Mouse (Mus musculus) ES-Bruce4 (cell line): ENCODE measurements around the gene Grsf1. TPM values are rescaled to one million over a fixed set of nuclear protein-coding genes. Genes with fewer than 3 reads are reported as not detected.

Experiments
- H3K27ac ChIP-seq: 2 replicates; pipeline ENCODE4 v1.5.1; 2012; ENCODE audit warnings: low read length, inconsistent platforms; ENCODE audit not compliant: insufficient read depth
- H3K27me3 ChIP-seq: 2 replicates; pipeline ENCODE4 v1.6.1; 2012; ENCODE audit warnings: mild to moderate bottlenecking, low read length, inconsistent platforms; ENCODE audit not compliant: control insufficient read depth, poor library complexity, insufficient read depth, severe bottlenecking
- H3K36me3 ChIP-seq: 2 replicates; pipeline ENCODE4 v1.6.1; 2012; ENCODE audit warnings: inconsistent platforms, mild to moderate bottlenecking, low read length, moderate library complexity; ENCODE audit not compliant: control insufficient read depth, poor library complexity, insufficient read depth, severe bottlenecking
- H3K4me1 ChIP-seq: one replicate; pipeline ENCODE4 v1.8.1; 2011; ENCODE audit warnings: low read length; ENCODE audit not compliant: control insufficient read depth, insufficient read depth
- H3K4me3 ChIP-seq: 2 replicates; pipeline ENCODE4 v1.5.1; 2011; ENCODE audit warnings: low read depth, mild to moderate bottlenecking, low read length
- H3K9ac ChIP-seq: 2 replicates; pipeline ENCODE4 v1.6.1; 2012; ENCODE audit warnings: low read depth, mild to moderate bottlenecking, inconsistent platforms; ENCODE audit not compliant: poor library complexity, severe bottlenecking
- H3K9me3 ChIP-seq: replicated peaks from 2 replicates; pipeline ENCODE4 v1.6.1; 2012; ENCODE audit warnings: mild to moderate bottlenecking, low read length, inconsistent platforms; ENCODE audit not compliant: control insufficient read depth, poor library complexity, insufficient read depth, severe bottlenecking
- CTCF ChIP-seq: IDR thresholded peaks from one replicate; pipeline ENCODE4 v1.8.1; 2011; ENCODE audit warnings: low read depth, low read length
- EP300 ChIP-seq: IDR thresholded peaks from 2 replicates; pipeline ENCODE4 v1.6.1; 2011; ENCODE audit warnings: low read depth, low read length; ENCODE audit not compliant: insufficient read depth
- POLR2A ChIP-seq: IDR thresholded peaks from one replicate; pipeline ENCODE4 v1.8.1; 2011; ENCODE audit warnings: low read length; ENCODE audit not compliant: insufficient read depth
- polyA plus RNA-seq: library from polyadenylated mRNA; stranded (reverse); fragments of >200 nt; gene quantifications from 2 replicates; pipeline ENCODE4 v1.2.4, GENCODE M21; 2011; ENCODE audit warnings: low read depth; ENCODE audit not compliant: missing spikeins, insufficient read depth, insufficient read length

Grsf1 gene
- polyA plus RNA-seq, 1 experiment: 139 TPM

- Histone ChIP-seq H3K9ac (peak within 1 kb of the TSS; percentile 90), H3K27me3 (no peaks in the 10 kb centered on the region), H3K4me3 (peak within 1 kb of the TSS; percentile 62), H3K27ac (no peak within 1 kb of the TSS), H3K36me3 (no peaks in the 10 kb centered on the region), H3K9me3 (no peaks in the 10 kb centered on the region), H3K4me1 (no peaks in the 10 kb centered on the region)
- TF ChIP-seq CTCF (no peak), EP300 (0 out of 2 replicates have a peak, but pooled peaks have one; percentile 70), POLR2A (peak; percentile 97)
These were observed 44.4 kb upstream of the Grsf1 start, which contains the start of gene Mob1b for GRCm38 (mm10) chr5:88720116-88721002. Gene Mob1b (plus strand): TSS chr5:88720855.

GRCm38 (mm10) chr5:88716983-88717382 lies 41.0 kb upstream of the Grsf1 start:
- no peaks in the 10 kb centered on the region for H3K9me3 ChIP-seq
- no peaks in the 10 kb centered on the region for H3K4me1 ChIP-seq
- TF ChIP-seq CTCF (no peak), POLR2A (no peak), EP300 (no peak)
- H3K27me3 ChIP-seq: no peaks in the 10 kb centered on the region
- no peak overlapping the region for H3K9ac ChIP-seq
- no peaks in the 10 kb centered on the region; the same call in 1 of the 2 replicates for H3K36me3 ChIP-seq
- H3K27ac ChIP-seq: no peak overlapping the region
- no peak overlapping the region for H3K4me3 ChIP-seq

GRCm38 (mm10) chr5:88712328-88712727 lies 36.4 kb upstream of the Grsf1 start:
- H3K36me3 ChIP-seq: no peaks in the 10 kb centered on the region; the same call in 1 of the 2 replicates
- no peaks in the 10 kb centered on the region for H3K4me1 ChIP-seq
- no peak overlapping the region for H3K9ac ChIP-seq
- no peak for TF ChIP-seq POLR2A
- TF ChIP-seq CTCF: no peak
- TF ChIP-seq EP300: no peak
- H3K9me3 ChIP-seq: no peaks in the 10 kb centered on the region; the same call in 1 of the 2 replicates
- H3K27ac ChIP-seq: no peak overlapping the region
- no peaks in the 10 kb centered on the region for H3K27me3 ChIP-seq
- H3K4me3 ChIP-seq: no peak overlapping the region

- Histone ChIP-seq H3K9ac (no peak overlapping the region), H3K4me3 (no peak overlapping the region), H3K36me3 (no peaks in the 10 kb centered on the region; the same call in 1 of the 2 replicates), H3K9me3 (no peaks in the 10 kb centered on the region; the same call in 1 of the 2 replicates), H3K4me1 (no peaks in the 10 kb centered on the region), H3K27me3 (no peaks in the 10 kb centered on the region), H3K27ac (no peak overlapping the region; the same call in 1 of the 2 replicates)
- no peak for TF ChIP-seq CTCF
- TF ChIP-seq EP300: no peak
- no peak for TF ChIP-seq POLR2A
These were observed 35.8 kb upstream of the Grsf1 start for GRCm38 (mm10) chr5:88711618-88712224.

DNA sequence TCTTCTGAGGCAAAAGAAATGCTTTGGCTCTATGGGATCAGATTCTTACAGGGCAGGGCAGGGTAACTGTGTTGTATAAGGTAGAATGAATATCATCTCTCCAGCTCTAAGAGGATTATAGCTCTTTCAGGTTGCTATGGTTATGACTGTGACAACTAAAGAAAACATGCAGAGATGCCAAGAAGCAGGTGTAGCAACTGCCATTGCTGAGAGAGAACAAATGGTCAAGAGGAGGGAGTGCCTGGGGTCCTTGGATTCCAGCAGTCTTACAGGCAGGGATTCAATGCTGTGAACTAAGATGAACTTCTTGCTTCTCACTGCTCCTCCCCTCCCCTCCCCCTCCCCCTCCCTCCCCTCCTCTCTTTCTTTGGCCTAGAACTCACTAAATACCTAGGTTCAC lies 35.2 kb upstream of the Grsf1 start:
- no peaks in the 10 kb centered on the region; the same call in 1 of the 2 replicates for H3K9me3 ChIP-seq
- no peak overlapping the region for H3K9ac ChIP-seq
- no peak overlapping the region for H3K4me3 ChIP-seq
- no peak overlapping the region for H3K27ac ChIP-seq
- no peaks in the 10 kb centered on the region for H3K27me3 ChIP-seq
- H3K4me1 ChIP-seq: no peaks in the 10 kb centered on the region
- TF ChIP-seq CTCF (no peak), POLR2A (no peak), EP300 (no peak)
- H3K36me3 ChIP-seq: no peaks in the 10 kb centered on the region; the same call in 1 of the 2 replicates
